Mouse (Mus musculus) CH12.LX (cell line): Measurements from ENCODE around the gene Galnt18.

Experiments
- CHD2 ChIP-seq: IDR thresholded peaks from 2 replicates; pipeline ENCODE4 v1.6.1; 2011; ENCODE audit warnings: low read length, improper control_type of control experiment
- CTCF ChIP-seq, 2 experiments: IDR thresholded peaks in 1 of 2; conservative IDR thresholded peaks in 1 of 2; 2 replicates each; pipeline ENCODE4 v1.5.1; 2011 to 2012; ENCODE audit warnings: low read depth in 2 of 2, low read length in 2 of 2, improper control_type of control experiment in 1 of 2, inconsistent platforms in 1 of 2, mild to moderate bottlenecking in 1 of 2, moderate library complexity in 1 of 2
- EP300 ChIP-seq: IDR thresholded peaks from 2 replicates; pipeline ENCODE4 v1.6.1; 2011; ENCODE audit warnings: low read length, improper control_type of control experiment
- GABPA ChIP-seq: IDR thresholded peaks from 2 replicates; pipeline ENCODE4 v1.6.1; 2012; ENCODE audit warnings: low read depth, low read length, improper control_type of control experiment, inconsistent platforms; ENCODE audit not compliant: insufficient replicate concordance
- HCFC1 ChIP-seq: IDR thresholded peaks from 2 replicates; pipeline ENCODE4 v1.6.1; 2012; ENCODE audit warnings: low read depth, mild to moderate bottlenecking, inconsistent platforms, low read length, improper control_type of control experiment
- MEF2A ChIP-seq: IDR thresholded peaks from 2 replicates; pipeline ENCODE4 v1.6.1; 2014; ENCODE audit warnings: low read depth, mild to moderate bottlenecking, inconsistent platforms, low read length, improper control_type of control experiment, borderline replicate concordance
- POLR2A ChIP-seq: IDR thresholded peaks from 2 replicates; pipeline ENCODE4 v1.6.1; 2011; ENCODE audit warnings: low read depth, mild to moderate bottlenecking, improper control_type of control experiment, low read length
- RCOR1 ChIP-seq: conservative IDR thresholded peaks from 2 replicates; pipeline ENCODE4 v1.6.1; 2012; ENCODE audit warnings: low read depth, mild to moderate bottlenecking, inconsistent platforms, low read length, improper control_type of control experiment
- TBP ChIP-seq: conservative IDR thresholded peaks from 2 replicates; pipeline ENCODE4 v1.6.1; 2011; ENCODE audit warnings: low read depth, low read length, improper control_type of control experiment
- UBTF ChIP-seq: IDR thresholded peaks from 2 replicates; pipeline ENCODE4 v1.6.1; 2012; ENCODE audit warnings: low read depth, mild to moderate bottlenecking, inconsistent platforms, low read length, improper control_type of control experiment, moderate library complexity
- ZMIZ1 ChIP-seq: IDR thresholded peaks from 2 replicates; pipeline ENCODE4 v1.6.1; 2012; ENCODE audit warnings: low read depth, mild to moderate bottlenecking, inconsistent platforms, low read length, improper control_type of control experiment

DNA sequence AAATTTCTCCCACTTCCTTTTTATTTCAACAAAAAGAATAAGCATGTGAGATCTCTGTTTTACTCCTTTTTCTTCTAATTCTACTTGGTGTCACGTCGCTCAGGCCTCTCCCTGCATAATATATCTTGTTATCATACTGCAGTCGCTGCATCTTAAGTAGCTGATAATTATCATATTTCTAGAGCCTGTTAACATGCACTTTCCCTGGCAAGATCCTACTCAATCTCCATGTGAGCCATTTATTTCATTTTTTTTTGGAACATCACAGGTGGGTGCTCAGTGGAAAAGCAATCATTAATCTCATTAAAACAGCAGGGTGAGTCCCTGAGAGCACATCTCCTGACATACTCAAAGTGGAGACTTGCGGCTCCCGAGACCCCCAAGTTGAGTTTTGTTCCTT lies 143.3 kb downstream of the Galnt18 start:
- no peak for TF ChIP-seq POLR2A
- TF ChIP-seq TBP = no peak
- TF ChIP-seq ZMIZ1 = no peak
- no peak for TF ChIP-seq HCFC1
- no peak for TF ChIP-seq GABPA
- no peak for TF ChIP-seq CHD2
- no peak for TF ChIP-seq RCOR1
- no peak for TF ChIP-seq MEF2A
- no peak for TF ChIP-seq CTCF (conservative IDR thresholded peaks at IDR 0.05 in 1 of 2, IDR thresholded peaks at IDR 0.05 in 1 of 2; ENCODE audit: low read depth in 2 of 2, low read length in 2 of 2)
- no peak for TF ChIP-seq UBTF
- TF ChIP-seq EP300 = no peak
